Mouse (Mus musculus) bone marrow macrophage, adult 2 months (primary cell): Measurements from ENCODE around the gene Tcl1b2.
"Not testable (repeated sequence)": the region's sequence is repeated elsewhere in the genome, so short reads cannot be mapped to it uniquely, and the experiment has no call there.

Source experiments
- CTCF ChIP-seq: IDR thresholded peaks from 2 replicates; pipeline ENCODE4 v1.5.1; 2012; ENCODE audit warnings: low read depth, mild to moderate bottlenecking, low read length, moderate library complexity
- POLR2A ChIP-seq: IDR thresholded peaks from 2 replicates; pipeline ENCODE4 v1.6.1; 2012; ENCODE audit warnings: mild to moderate bottlenecking, low read depth, low read length, borderline replicate concordance

DNA sequence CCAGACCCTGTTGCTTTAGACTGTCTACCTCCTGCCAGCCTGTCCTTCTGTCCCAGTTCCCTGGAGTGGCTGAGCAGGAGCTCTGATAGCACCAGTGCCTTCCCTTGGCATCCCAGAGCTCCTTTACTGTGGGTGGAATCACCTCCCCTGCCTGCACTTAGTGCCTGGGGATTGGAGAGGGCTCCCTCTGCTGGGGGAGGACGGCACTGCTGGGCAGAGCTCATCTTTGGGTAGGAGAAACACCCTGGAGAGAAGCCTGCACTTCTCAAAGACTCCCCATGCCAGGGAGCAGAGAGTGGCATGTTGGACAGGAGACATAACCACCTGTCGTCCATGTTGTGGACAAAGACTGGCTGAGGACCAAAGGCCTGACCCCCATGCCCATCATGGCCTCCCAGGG lies 28.5 kb downstream of the Tcl1b2 start:
- not testable (repeated sequence) for TF ChIP-seq POLR2A, CTCF
